In the genomic region with DNA sequence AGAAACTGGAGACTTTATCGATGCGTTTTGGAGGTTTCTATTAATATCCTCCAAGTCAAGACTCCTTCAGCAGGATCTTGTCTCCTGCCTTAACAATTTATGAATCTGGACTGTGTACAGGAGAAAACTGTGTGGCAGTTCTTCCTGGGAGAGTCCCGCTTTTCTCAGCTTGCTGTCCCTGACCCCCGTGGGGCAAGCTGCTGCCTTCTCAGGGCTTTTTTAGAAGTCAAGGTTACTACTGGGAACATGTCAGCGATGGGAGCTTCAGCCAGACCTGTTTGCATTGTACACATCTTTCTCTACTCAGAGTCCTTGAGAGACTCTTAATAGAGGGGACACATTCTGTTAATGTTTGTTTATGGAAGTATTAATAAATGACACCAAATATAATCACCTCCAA, we compare ENCODE assay signal across 18 mouse cellular contexts. TPM values are rescaled to one million over a fixed set of nuclear protein-coding genes. Genes with fewer than 3 reads are reported as not detected.
DNase-seq lines count a peak whose midpoint lies in the region; ATAC-seq and TF ChIP-seq lines count a peak whose summit lies in the region.
"Had no signal": no experiment of that assay in that cellular context is flagged by ENCODE, and none has a peak within 500 bp of the region (broad histone marks: within the 10 kb centered on the region; RNA-seq: fewer than 3 reads in every experiment).

No protein-coding gene starts in this region.

- H3K4me3 ChIP-seq in forebrain, embryonic 13.5 days, result no peak overlapping the region
- no peak overlapping the region for H3K4me3 ChIP-seq in forebrain, postnatal 0 days (ENCODE audit: low read depth, low read length)
- H3K4me3 ChIP-seq: embryonic facial prominence, embryonic 13.5 days; embryonic facial prominence, embryonic 15.5 days; erythroblast, embryonic 14.5 days; forebrain, embryonic 10.5 days; forebrain, embryonic 12.5 days; gastrocnemius, adult 2 months had no signal

- TF ChIP-seq CTCF in forebrain, postnatal 0 days (IDR thresholded peaks at IDR 0.05; ENCODE audit: low read depth), result no peak

- 82% methylated on average over 5 of the region's 5 CpGs for WGBS in forebrain, embryonic 13.5 days
- WGBS in forebrain, postnatal 0 days, result 86% methylated on average over 5 of the region's 5 CpGs

- H3K27ac ChIP-seq in forebrain, embryonic 13.5 days, result 0 out of 2 replicates have a peak overlapping the region, but pooled peaks have one; percentile 21
- no peak overlapping the region for H3K27ac ChIP-seq in forebrain, postnatal 0 days (ENCODE audit: low read depth, low read length)
- H3K27ac ChIP-seq: embryonic facial prominence, embryonic 13.5 days; embryonic facial prominence, embryonic 15.5 days; forebrain, embryonic 10.5 days; forebrain, embryonic 12.5 days; gastrocnemius, adult 2 months had no signal

- no peaks in the 10 kb centered on the region for H3K36me3 ChIP-seq in forebrain, embryonic 13.5 days (ENCODE audit: poor library complexity, severe bottlenecking)
- H3K36me3 ChIP-seq in forebrain, postnatal 0 days (ENCODE audit: insufficient read depth), result no peaks in the 10 kb centered on the region
- H3K36me3 ChIP-seq: embryonic facial prominence, embryonic 13.5 days; embryonic facial prominence, embryonic 15.5 days; forebrain, embryonic 10.5 days; forebrain, embryonic 12.5 days had no signal

- H3K9me3 ChIP-seq in forebrain, embryonic 13.5 days (replicated peaks), result no peaks in the 10 kb centered on the region
- H3K9me3 ChIP-seq in forebrain, postnatal 0 days (ENCODE audit: low read length), result no peaks in the 10 kb centered on the region
- H3K9me3 ChIP-seq: embryonic facial prominence, embryonic 13.5 days; embryonic facial prominence, embryonic 15.5 days; forebrain, embryonic 10.5 days; forebrain, embryonic 12.5 days had no signal

- H3K9ac ChIP-seq in forebrain, embryonic 13.5 days, result no peak overlapping the region
- no peak overlapping the region for H3K9ac ChIP-seq in forebrain, postnatal 0 days
- H3K9ac ChIP-seq: embryonic facial prominence, embryonic 13.5 days; embryonic facial prominence, embryonic 15.5 days; forebrain, embryonic 12.5 days had no signal

- no peak overlapping the region for H3K4me2 ChIP-seq in forebrain, embryonic 13.5 days
- H3K4me2 ChIP-seq in forebrain, postnatal 0 days (ENCODE audit: low read depth), result no peak overlapping the region
- H3K4me2 ChIP-seq: embryonic facial prominence, embryonic 13.5 days; embryonic facial prominence, embryonic 15.5 days; forebrain, embryonic 12.5 days had no signal

- peak; percentile 51 for DNase-seq in adrenal gland, adult 2 months
- no peak for DNase-seq in adrenal gland, adult 18-20 months (ENCODE audit: low spot score in 2 of 2)
- DNase-seq in forebrain, postnatal 0 days, result no peak
- DNase-seq: adrenal gland, postnatal 10 days; cerebellum, adult 11 months; cerebellum, adult 18-20 months; cerebellum, adult 8-10 months; cerebellum, adult 9-11 months; cerebellum, postnatal 14 days; cerebellum, postnatal 36 days; embryo, embryonic 11 days; gastrocnemius, adult 2 months had no signal

- no peak for ATAC-seq in forebrain, embryonic 13.5 days
- ATAC-seq in forebrain, postnatal 0 days, result no peak

- H3K4me1 ChIP-seq in forebrain, embryonic 13.5 days, result no peaks in the 10 kb centered on the region
- H3K4me1 ChIP-seq in forebrain, postnatal 0 days (ENCODE audit: insufficient read depth), result no peaks in the 10 kb centered on the region
- H3K4me1 ChIP-seq: embryonic facial prominence, embryonic 13.5 days; embryonic facial prominence, embryonic 15.5 days; forebrain, embryonic 12.5 days had no signal

- no peaks in the 10 kb centered on the region for H3K27me3 ChIP-seq in forebrain, embryonic 13.5 days
- H3K27me3 ChIP-seq in forebrain, postnatal 0 days (ENCODE audit: insufficient read depth, low read length), result no peaks in the 10 kb centered on the region
- H3K27me3 ChIP-seq: embryonic facial prominence, embryonic 13.5 days; embryonic facial prominence, embryonic 15.5 days; forebrain, embryonic 12.5 days had no signal

RNA-seq across cellular contexts. Expression of gene Chchd5, which starts 20.9 kb away (rescaled TPM):
- 10 to 100 TPM; 22.5 to 27.3 TPM for total RNA-seq in adrenal gland, adult 2 months (2021)
- 84.8 and 107 TPM in 2 replicates for polyA plus RNA-seq in adrenal gland, adult 2 months (2012; rRNA removed)
- total RNA-seq in adrenal gland, adult 18-20 months (2021), result 10 to 100 TPM; 15.9 to 21.3 TPM
- polyA plus RNA-seq in forebrain, embryonic 13.5 days (2015; fragmentation: Nextera tagmentation; extraction: Ambion mirVana), result 26.9 and 27.2 TPM in 2 replicates
- 15.2 and 21.4 TPM in 2 replicates for total RNA-seq in forebrain, postnatal 0 days (2014; rRNA removed)
- 17.1 and 17.6 TPM in 2 replicates for polyA plus RNA-seq in forebrain, postnatal 0 days (2015; fragmentation: Nextera tagmentation; extraction: Ambion mirVana)

RNA-seq across cellular contexts. Expression of gene Slc20a1, which starts 48.2 kb away (rescaled TPM):
- 10 to 100 TPM; 12.4 to 14.1 TPM for total RNA-seq in adrenal gland, adult 2 months (2021)
- polyA plus RNA-seq in adrenal gland, adult 2 months (2012; rRNA removed), result 6.8 and 9.4 TPM in 2 replicates
- 10 to 100 TPM; 14.1 to 19.4 TPM for total RNA-seq in adrenal gland, adult 18-20 months (2021)
- polyA plus RNA-seq in forebrain, embryonic 13.5 days (2015; fragmentation: Nextera tagmentation; extraction: Ambion mirVana), result 57.2 and 59.8 TPM in 2 replicates
- 68.7 and 73.5 TPM in 2 replicates for total RNA-seq in forebrain, postnatal 0 days (2014; rRNA removed)
- polyA plus RNA-seq in forebrain, postnatal 0 days (2015; fragmentation: Nextera tagmentation; extraction: Ambion mirVana), result 27.4 and 36.5 TPM in 2 replicates

RNA-seq across cellular contexts. Expression of gene Polr1b, which starts 49.6 kb away (rescaled TPM):
- total RNA-seq in adrenal gland, adult 2 months (2021), result 10 to 100 TPM; 15.1 to 19.0 TPM
- polyA plus RNA-seq in adrenal gland, adult 2 months (2012; rRNA removed), result 15.9 and 16.7 TPM in 2 replicates
- 10 to 100 TPM; 18.3 to 19.0 TPM for total RNA-seq in adrenal gland, adult 18-20 months (2021)
- 20.4 and 20.6 TPM in 2 replicates for polyA plus RNA-seq in forebrain, embryonic 13.5 days (2015; fragmentation: Nextera tagmentation; extraction: Ambion mirVana)
- 24.9 and 25.5 TPM in 2 replicates for total RNA-seq in forebrain, postnatal 0 days (2014; rRNA removed)
- polyA plus RNA-seq in forebrain, postnatal 0 days (2015; fragmentation: Nextera tagmentation; extraction: Ambion mirVana), result 9.5 and 12.0 TPM in 2 replicates
